Mouse (Mus musculus) hindbrain, postnatal 0 days (tissue): ENCODE measurements around the gene Gm5108. TPM values are rescaled to one million over a fixed set of nuclear protein-coding genes. Genes with fewer than 3 reads are reported as not detected.

Experiments
- ATAC-seq: fragments of 200-750 bp; cut with Nextera tagmentation; 2 replicates; pipeline ENCODE4 v1.8.0; 2017; ENCODE audit warnings: mild to moderate bottlenecking, moderate TSS enrichment, moderate library complexity
- DNase-seq: peaks from one replicate; pipeline ENCODE4 v3.0.0-alpha.2; 2015; ENCODE audit warnings: low spot score
- H3K27ac ChIP-seq: fragments of 300-500 bp; sonication (generic); 2 replicates; pipeline ENCODE4 v1.5.1; 2014; ENCODE audit warnings: mild to moderate bottlenecking
- H3K27me3 ChIP-seq: fragments of 300-500 bp; sonication (generic); 2 replicates; pipeline ENCODE4 v1.6.1; 2014; ENCODE audit warnings: low read length, mixed read lengths; ENCODE audit not compliant: insufficient read depth
- H3K36me3 ChIP-seq: fragments of 300-500 bp; sonication (generic); 2 replicates; pipeline ENCODE4 v1.6.1; 2014; ENCODE audit warnings: low read length, mixed read lengths; ENCODE audit not compliant: insufficient read depth
- H3K4me1 ChIP-seq: fragments of 300-500 bp; sonication (generic); 2 replicates; pipeline ENCODE4 v1.6.1; 2014; ENCODE audit warnings: antibody characterized with exemption, low read length, mixed read lengths; ENCODE audit not compliant: insufficient read depth
- H3K4me2 ChIP-seq: fragments of 300-500 bp; sonication (generic); 2 replicates; pipeline ENCODE4 v1.6.1; 2014; ENCODE audit warnings: low read depth, mild to moderate bottlenecking, low read length, moderate library complexity, mixed read lengths
- H3K4me3 ChIP-seq: fragments of 300-500 bp; sonication (generic); 2 replicates; pipeline ENCODE4 v1.5.1; 2014; ENCODE audit warnings: low read length
- H3K9ac ChIP-seq: fragments of 300-500 bp; sonication (generic); replicated peaks from 2 replicates; pipeline ENCODE4 v1.6.1; 2014; ENCODE audit warnings: mild to moderate bottlenecking, low read length, moderate library complexity, mixed read lengths
- H3K9me3 ChIP-seq: fragments of 300-500 bp; sonication (generic); 2 replicates; pipeline ENCODE4 v1.6.1; 2016; ENCODE audit warnings: low read length, mixed read lengths
- CTCF ChIP-seq: IDR thresholded peaks from 2 replicates; pipeline ENCODE4 v1.5.1; 2016; ENCODE audit warnings: antibody characterized with exemption, control low read depth, low read depth
- WGBS: fragments of 180-500 bp; shearing (Covaris S2); extraction: QIAGEN DNeasy Blood & Tissue Kit; methylation state at CpG from one replicate; pipeline ENCODE4 v1.1.7; 2014; 5-methylcytosine and 5-hydroxymethylcytosine counted together
- polyA plus RNA-seq: library from polyadenylated mRNA; unstranded; fragments of >200 nt; fragmentation: Nextera tagmentation; extraction: Ambion mirVana; gene quantifications from 2 replicates; pipeline ENCODE4 v1.2.1, GENCODE M21; 2015
- total RNA-seq: library from RNA; depleted of rRNA; stranded (reverse); fragments of >200 nt; gene quantifications from 2 replicates; pipeline ENCODE4 v1.2.3, GENCODE M21; 2014

The Gm5108 gene
- total and polyA plus RNA-seq, 2 experiments from 2014 or later: not detected

DNA sequence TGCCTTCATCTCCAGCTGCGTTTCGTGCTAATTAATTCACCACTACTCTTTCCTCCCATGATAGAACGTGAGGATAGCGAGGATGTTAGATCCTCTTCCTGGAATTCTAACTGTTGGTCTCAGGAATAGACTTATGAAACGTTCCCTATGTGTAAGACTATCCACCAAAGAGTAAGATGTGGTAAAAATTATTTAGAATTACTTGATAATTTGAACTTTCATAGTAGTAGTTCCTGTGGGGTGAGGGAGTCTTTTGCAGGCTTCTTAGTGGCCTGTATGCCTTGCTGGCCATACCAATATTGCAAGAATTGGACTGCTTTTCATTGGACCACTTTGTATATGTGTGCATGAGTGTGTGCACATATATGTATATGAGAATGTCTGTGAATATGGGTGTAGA, 4.9 kb downstream of the Gm5108 start, which contains the start of gene Gm21905:
Gene Gm21905 (minus strand): TSS at position 101 of the 400 bp plus-strand sequence.
- Histone ChIP-seq H3K36me3 (no peaks in the 10 kb centered on the region), H3K27ac (no peak within 1 kb of the TSS), H3K27me3 (no peaks in the 10 kb centered on the region), H3K9me3 (no peaks in the 10 kb centered on the region), H3K4me2 (no peak within 1 kb of the TSS), H3K9ac (no peak within 1 kb of the TSS), H3K4me3 (no peak within 1 kb of the TSS), H3K4me1 (no peaks in the 10 kb centered on the region)
- 75% methylated on average over 5 of the region's 5 CpGs for WGBS
- ATAC-seq: no peak
- TF ChIP-seq CTCF: no peak
- DNase-seq: no peak

GRCm38 (mm10) chr5:67947006-67947405, 5.5 kb downstream of the Gm5108 start:
- no peak overlapping the region for H3K9ac ChIP-seq
- no peak for ATAC-seq
- DNase-seq: no peak
- H3K36me3 ChIP-seq: no peaks in the 10 kb centered on the region
- no peak overlapping the region for H3K4me2 ChIP-seq
- H3K27ac ChIP-seq: no peak overlapping the region
- no peak overlapping the region for H3K4me3 ChIP-seq
- H3K4me1 ChIP-seq: no peaks in the 10 kb centered on the region
- no peaks in the 10 kb centered on the region for H3K27me3 ChIP-seq
- no peaks in the 10 kb centered on the region for H3K9me3 ChIP-seq
- TF ChIP-seq CTCF: no peak

- Histone ChIP-seq H3K9ac (no peak overlapping the region), H3K4me2 (no peak overlapping the region), H3K4me3 (no peak overlapping the region), H3K9me3 (no peaks in the 10 kb centered on the region), H3K4me1 (no peaks in the 10 kb centered on the region), H3K36me3 (no peaks in the 10 kb centered on the region), H3K27me3 (no peaks in the 10 kb centered on the region), H3K27ac (no peak overlapping the region)
- ATAC-seq (no peak), DNase-seq (no peak)
- TF ChIP-seq CTCF: no peak
- 81% methylated on average over 5 of the region's 5 CpGs for whole genome bisulfite sequencing
These were observed 6.6 kb downstream of the Gm5108 start for GRCm38 (mm10) chr5:67948074-67948473.

GRCm38 (mm10) chr5:67954097-67954496, 12.6 kb downstream of the Gm5108 start:
- no peak overlapping the region for H3K4me3 ChIP-seq
- no peaks in the 10 kb centered on the region for H3K9me3 ChIP-seq
- H3K9ac ChIP-seq: no peak overlapping the region
- DNase-seq (no peak), ATAC-seq (no peak)
- H3K36me3 ChIP-seq: no peaks in the 10 kb centered on the region
- H3K27ac ChIP-seq: no peak overlapping the region
- H3K4me1 ChIP-seq: no peaks in the 10 kb centered on the region
- no peak for TF ChIP-seq CTCF
- H3K27me3 ChIP-seq: no peaks in the 10 kb centered on the region
- H3K4me2 ChIP-seq: no peak overlapping the region
- 78% methylated on average over 4 of the region's 4 CpGs for WGBS

- WGBS: 30% methylated on average over 7 of the region's 7 CpGs
These were observed 14.0 kb downstream of the Gm5108 start for GRCm38 (mm10) chr5:67955486-67955885.

DNA sequence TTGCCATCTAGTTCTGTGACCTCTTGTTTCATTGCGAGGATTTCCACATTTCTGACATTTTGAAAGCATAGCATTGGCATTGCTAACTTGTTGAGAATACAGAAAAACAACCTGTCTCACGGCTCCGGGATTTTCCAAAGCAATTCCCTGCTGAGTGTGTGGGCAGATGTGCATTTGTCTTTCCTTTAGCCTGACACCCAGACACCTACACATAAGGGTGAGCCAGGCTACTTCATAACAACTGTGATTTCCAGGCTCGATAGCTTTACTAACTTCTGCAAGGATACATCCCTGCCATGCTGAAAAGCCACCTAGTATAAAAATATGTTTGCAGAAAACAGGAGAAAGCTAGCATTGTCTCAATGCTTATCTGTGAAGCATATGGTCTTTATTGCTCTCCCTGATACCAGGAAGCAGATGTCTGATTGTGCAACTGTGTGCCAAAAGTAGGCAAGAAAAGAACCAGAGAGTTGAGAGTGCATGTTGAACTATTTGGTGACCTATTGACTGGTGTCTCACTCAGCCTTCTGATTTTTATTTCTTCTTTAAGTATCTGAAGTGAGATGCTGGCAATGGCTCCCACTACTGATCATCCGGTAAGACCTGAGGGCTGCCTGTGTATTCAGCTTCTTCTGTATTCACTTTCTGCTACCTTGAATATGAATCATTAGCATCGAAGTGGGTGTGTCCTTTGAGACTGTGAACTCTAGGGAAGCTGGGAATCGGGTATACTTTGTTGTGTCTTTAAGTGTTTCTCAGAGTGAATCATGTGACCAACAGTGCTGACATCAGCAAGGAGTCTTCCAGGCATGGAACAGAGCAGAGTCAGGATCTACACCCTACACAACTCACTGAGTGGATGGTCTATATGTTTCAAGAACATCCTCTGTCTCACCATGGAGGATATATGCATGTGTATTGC, 20.5 kb downstream of the Gm5108 start:
- WGBS: 74% methylated on average over 7 of the region's 7 CpGs

More at GRCm38 (mm10) chr5:67955486-67955885, 14.0 kb downstream of the Gm5108 start:
- no peak overlapping the region for H3K4me2 ChIP-seq
- no peak overlapping the region for H3K4me3 ChIP-seq
- no peaks in the 10 kb centered on the region for H3K27me3 ChIP-seq
- H3K9me3 ChIP-seq: no peaks in the 10 kb centered on the region
- no peak overlapping the region for H3K9ac ChIP-seq
- no peak for TF ChIP-seq CTCF
- no peak overlapping the region for H3K27ac ChIP-seq
- no peaks in the 10 kb centered on the region for H3K4me1 ChIP-seq
- ATAC-seq: no peak
- DNase-seq: no peak
- H3K36me3 ChIP-seq: no peaks in the 10 kb centered on the region

DNA sequence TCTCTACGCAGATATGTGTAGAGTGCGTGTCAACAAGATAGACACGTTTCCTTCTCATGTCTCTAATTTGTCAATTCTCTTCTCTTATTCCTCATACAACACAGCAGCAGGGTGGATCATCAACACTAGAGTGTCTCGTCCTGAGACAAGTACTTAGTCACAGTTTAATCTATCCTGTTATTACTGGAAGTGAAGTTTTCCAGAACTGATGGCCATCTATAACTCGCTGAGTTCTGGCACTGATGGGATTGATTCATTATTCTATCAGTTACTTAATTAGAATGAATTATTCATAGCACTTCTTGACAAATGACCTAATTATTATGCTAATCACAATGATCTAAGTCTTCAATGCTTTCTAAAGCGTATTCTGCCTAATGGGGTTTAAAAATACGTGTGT, 28.1 kb downstream of the Gm5108 start:
- no peak for TF ChIP-seq CTCF
- no peaks in the 10 kb centered on the region for H3K4me1 ChIP-seq
- 42% methylated on average over 7 of the region's 7 CpGs for WGBS
- no peaks in the 10 kb centered on the region for H3K9me3 ChIP-seq
- ATAC-seq (no peak), DNase-seq (peak; percentile 18)
- H3K4me3 ChIP-seq: no peak overlapping the region
- H3K36me3 ChIP-seq: no peaks in the 10 kb centered on the region
- H3K27me3 ChIP-seq: no peaks in the 10 kb centered on the region
- no peak overlapping the region for H3K4me2 ChIP-seq
- H3K9ac ChIP-seq: no peak overlapping the region
- no peak overlapping the region for H3K27ac ChIP-seq

More for the DNA sequence above, 20.5 kb downstream of the Gm5108 start:
- no peaks in the 10 kb centered on the region for H3K9me3 ChIP-seq
- no peak overlapping the region for H3K4me3 ChIP-seq
- DNase-seq (no peak), ATAC-seq (no peak)
- H3K4me1 ChIP-seq: no peaks in the 10 kb centered on the region
- H3K27me3 ChIP-seq: no peaks in the 10 kb centered on the region
- no peak overlapping the region for H3K4me2 ChIP-seq
- H3K36me3 ChIP-seq: no peaks in the 10 kb centered on the region
- H3K9ac ChIP-seq: no peak overlapping the region
- no peak for TF ChIP-seq CTCF
- no peak overlapping the region for H3K27ac ChIP-seq
